Mouse (Mus musculus) erythroid progenitor cell, adult 5-6 weeks (primary cell): ENCODE results near the gene Slc4a10. TPM values are rescaled to one million over a fixed set of nuclear protein-coding genes. Genes with fewer than 3 reads are reported as not detected.

ENCODE experiments used
- ATAC-seq: replicated peaks from 2 replicates; pipeline ENCODE4 v1.8.0; 2016; ENCODE audit warnings: moderate number of reproducible peaks, mild to moderate bottlenecking, moderate TSS enrichment, inconsistent platforms; ENCODE audit not compliant: poor library complexity, low FRiP score, severe bottlenecking
- total RNA-seq, 2 experiments: library from RNA; stranded (forward) in 1 of 2; stranded (reverse) in 1 of 2; fragments of 150-400 nt in 1 of 2; fragments of 186-747, 209-891 nt in 1 of 2; gene quantifications; 2 replicates each; pipeline versions ENCODE4 v1.2.3 to v1.2.4; 2015 to 2017; ENCODE audit warnings: low replicate concordance in 2 of 2

Gene Slc4a10
- total RNA-seq, 2 experiments from 2014 or later: not detected

- ATAC-seq: no peak
These were observed 294.9 kb downstream of the Slc4a10 start for GRCm38 (mm10) chr2:62341061-62341733.

DNA sequence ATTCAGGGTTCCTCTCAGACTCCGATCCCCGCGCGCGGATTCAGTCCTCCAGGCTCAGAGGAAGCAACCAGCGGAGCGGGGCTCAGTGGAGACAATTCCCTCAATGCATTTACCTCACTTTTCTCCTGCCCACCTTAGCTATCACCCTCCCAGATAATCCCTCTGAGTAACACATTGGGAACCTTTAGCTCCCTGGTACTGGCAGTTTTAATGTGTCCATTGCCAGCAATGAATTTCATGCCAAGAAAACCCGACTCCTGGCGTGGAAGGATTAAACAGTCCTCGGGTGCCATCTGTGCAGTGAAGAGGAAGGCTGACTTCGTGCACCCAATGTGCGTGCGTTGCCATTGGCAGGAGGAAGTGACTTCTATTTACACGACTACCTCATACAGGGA is 295.5 kb downstream of the Slc4a10 start:
- ATAC-seq: no peak

GRCm38 (mm10) chr2:62344367-62344766 is 298.1 kb downstream of the Slc4a10 start:
- no peak for ATAC-seq

DNA sequence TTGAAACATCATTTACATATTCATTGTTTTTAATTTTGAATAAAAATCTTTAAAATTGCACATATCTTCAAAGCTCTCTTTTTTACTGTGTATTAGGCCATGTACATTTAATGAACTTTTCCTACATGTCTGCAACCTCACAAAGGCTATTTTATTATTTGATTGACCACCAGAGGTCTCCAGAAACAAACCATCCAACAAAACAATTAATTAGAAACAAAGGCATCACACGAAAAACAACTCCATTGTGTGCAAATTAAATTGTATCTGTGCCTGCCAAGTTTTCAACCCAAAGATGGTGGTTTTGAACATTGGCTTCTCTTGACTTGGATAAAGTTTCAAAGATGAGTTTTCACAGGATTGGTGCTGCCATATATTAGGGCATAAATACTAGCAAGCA is 300.5 kb downstream of the Slc4a10 start:
- ATAC-seq: no peak

DNA sequence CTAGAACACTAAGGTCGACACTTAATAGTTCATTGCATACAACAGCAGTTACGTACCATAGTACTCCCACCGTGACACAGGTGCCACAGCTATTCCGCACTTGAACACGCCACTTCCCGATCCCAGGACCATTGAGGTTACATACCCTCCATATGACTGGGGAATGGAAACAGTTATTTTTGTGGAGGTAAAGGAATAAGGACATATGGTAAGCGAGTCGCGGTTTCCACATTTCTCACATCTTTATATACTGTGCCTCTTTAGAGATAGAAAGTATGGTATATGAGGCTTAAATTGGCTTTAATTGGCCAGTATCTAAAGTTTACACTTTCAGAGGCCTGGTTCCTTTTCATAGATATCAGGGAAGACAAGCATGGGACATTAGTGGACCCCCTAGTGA is 301.5 kb downstream of the Slc4a10 start:
- ATAC-seq: no peak

DNA sequence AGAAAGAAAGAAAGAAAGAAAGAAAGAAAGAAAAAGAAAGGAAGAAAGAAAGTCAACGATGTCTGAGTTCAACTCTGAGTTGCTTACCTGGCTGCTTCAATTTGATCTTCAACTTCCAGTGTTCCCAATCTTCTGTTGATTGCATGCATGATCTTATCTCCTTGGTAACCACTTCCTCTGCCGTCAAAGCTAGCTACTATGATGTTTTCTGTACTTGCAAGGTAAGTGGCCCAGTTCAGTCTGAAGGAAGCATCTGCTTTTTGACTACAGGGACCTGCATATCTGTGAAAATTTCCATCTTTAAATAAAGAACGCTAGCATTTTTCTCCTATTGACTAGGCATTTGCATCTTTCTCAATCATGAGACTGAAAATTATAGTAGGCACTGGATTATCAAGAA is 305.8 kb downstream of the Slc4a10 start:
- no peak for ATAC-seq

- ATAC-seq: no peak
These were observed 309.5 kb downstream of the Slc4a10 start for GRCm38 (mm10) chr2:62355766-62356165.

DNA sequence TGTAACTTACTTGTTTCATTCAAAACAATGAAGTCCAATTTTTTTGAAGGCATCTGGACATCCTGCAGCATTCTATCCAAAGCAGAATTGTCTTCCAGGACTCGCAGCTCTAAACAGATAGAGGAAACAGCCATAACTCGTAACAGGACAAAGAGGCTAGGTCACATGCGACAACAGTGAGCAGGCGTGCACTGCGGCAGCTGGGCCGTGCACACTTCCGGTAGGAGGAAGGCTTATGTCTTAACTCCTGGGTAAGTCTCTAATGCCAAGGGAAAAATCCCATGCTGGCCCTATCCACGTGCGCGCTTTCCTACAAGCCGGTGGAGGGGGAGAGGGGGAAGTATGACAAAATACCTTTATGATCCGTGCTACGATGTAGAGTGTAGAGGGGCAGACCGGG is 310.3 kb downstream of the Slc4a10 start:
- no peak for ATAC-seq

- no peak for ATAC-seq
These were observed 311.0 kb downstream of the Slc4a10 start for GRCm38 (mm10) chr2:62357259-62357658.

DNA sequence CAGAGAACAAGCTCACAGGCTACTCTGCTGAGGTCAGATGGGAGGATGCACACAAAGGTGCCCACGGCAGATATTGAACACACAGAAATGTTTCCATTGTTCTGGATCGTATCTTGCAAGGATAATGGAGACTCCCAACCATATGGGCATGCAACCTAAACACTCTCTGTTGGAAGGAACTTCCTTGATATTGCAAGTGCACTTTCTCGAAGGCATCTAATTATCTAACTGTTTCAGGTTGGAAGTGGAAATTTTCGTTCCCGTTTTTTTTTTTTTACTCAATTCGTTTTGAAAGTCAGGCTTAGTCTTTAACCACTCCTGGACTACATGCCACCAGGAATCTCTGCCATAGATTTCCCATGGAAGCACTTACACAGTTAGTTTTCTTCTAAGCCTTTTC is 314.6 kb downstream of the Slc4a10 start:
- no peak for ATAC-seq

- ATAC-seq: no peak
These were observed 315.3 kb downstream of the Slc4a10 start for GRCm38 (mm10) chr2:62361514-62361913.

DNA sequence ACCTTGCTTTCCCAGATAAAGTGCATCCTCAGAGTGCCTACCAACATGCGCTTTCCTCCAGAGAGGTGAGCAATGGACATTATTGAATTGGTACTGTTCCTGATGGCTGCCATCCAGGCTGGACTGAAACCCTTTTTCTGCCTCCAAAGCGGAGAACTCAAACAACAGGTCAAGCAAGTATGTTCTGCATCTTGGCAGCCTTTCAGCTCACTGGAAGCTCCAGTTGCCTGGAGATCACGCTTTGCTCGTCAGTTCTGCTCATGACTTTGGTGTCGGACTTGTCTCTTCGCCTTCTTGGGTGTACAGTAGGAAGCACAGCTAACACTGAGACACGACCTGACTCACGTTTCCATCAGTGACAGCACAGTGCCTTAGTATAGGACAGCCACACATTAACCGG is 315.9 kb downstream of the Slc4a10 start:
- ATAC-seq: no peak

- no peak for ATAC-seq
These were observed 317.3 kb downstream of the Slc4a10 start for GRCm38 (mm10) chr2:62363606-62364005.

DNA sequence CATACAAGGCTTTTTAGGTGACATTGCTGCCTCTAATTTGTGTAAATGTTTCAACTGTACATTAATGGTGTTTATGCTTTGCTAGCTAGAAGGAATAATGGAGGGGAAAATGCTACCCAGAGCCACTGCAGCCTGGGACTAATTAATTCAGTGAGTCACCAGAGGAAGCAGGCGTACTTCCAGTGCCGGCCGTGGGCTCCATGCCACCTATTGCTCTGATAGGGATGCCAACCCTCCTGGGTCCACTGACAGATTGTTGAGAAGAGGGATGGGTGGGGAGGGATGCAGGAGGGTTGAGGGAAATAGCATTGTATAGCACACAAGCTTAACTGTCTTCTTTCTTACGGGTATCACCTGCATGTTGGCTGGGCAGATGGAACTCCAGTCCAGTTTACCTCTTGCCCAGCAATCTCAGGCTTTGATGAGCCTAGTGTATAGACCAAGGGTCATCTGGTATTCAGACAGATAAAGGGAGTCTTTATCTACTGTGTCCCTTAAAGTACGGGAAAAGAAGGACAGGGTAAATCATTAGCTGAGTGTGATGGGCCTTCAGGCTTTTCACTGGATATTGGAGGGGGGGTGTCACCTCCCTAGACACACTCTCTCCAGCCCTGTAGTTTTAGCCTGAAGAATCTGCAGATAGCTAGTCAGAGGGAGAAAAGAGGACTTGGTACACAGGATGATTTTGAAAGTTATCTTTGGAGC is 322.2 kb downstream of the Slc4a10 start:
- no peak for ATAC-seq

DNA sequence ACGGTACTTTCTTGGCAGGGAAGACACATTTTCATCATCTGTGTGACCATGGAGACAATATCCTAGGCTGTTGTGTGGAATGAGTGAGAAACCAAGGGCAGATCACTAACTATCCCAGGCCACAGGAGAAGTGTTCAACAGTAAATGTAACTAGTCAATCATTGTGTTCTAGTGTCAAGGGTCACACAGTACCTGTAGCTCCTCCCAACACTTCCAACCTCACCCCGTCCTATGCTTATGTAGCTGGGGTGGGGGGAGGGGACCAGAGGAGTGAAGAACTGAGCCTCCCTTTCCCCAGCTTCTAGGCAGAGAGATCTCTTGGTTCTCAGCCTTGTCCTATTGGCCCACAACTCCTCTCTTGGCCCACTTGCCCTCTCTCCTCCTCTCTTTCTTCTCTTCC is 323.8 kb downstream of the Slc4a10 start:
- ATAC-seq: no peak

DNA sequence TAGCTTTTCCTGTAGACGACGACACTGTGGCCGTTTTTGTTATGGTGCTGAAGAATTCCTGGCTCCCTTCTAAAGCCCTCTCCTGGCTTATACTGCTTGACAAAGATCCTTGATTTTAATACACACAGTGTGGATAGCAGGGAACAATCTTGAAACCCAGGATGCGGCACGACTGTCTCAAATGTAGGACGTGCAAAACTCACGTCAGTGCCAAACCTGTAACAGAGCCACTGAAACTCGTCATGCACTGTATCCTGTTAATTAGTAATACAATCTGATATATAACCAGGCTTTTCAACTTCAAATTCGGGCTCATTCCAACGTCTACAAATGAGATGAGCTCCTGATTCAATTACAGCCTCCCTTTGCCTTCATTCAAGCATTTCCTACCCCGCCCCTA is 327.4 kb downstream of the Slc4a10 start:
- ATAC-seq: no peak

Other genes with a start within 250 kb of the Slc4a10 start
- not detected in 2 replicates for gene Tbr1, start 243.5 kb upstream of the Slc4a10 start, total RNA-seq (2015; ENCODE audit: low replicate concordance)
- gene Tbr1, start 243.5 kb upstream of the Slc4a10 start, total RNA-seq (2017; ENCODE audit: low replicate concordance): not detected in 2 replicates